Mouse (Mus musculus): ENCODE data around the gene Krt33b.

- no peak for TF ChIP-seq CTCF (IDR thresholded peaks at IDR 0.05; ENCODE audit: low read depth)
- no peak for TF ChIP-seq EP300 (IDR thresholded peaks at IDR 0.05; ENCODE audit: low read depth)
These were observed 8.2 kb downstream of the Krt33b start for GRCm38 (mm10) chr11:100021438-100021837.

Measured in liver, postnatal 0 days (tissue).